Mouse (Mus musculus) liver, postnatal 0 days (tissue): ENCODE measurements around the gene Cntfr. TPM values are rescaled to one million over a fixed set of nuclear protein-coding genes. Genes with fewer than 3 reads are reported as not detected.
"Not testable (repeated sequence)": the region's sequence is repeated elsewhere in the genome, so short reads cannot be mapped to it uniquely, and the experiment has no call there.

Experiments used
- ATAC-seq: fragments of 200-750 bp; cut with Nextera tagmentation; 2 replicates; pipeline ENCODE4 v1.8.0; 2017; ENCODE audit warnings: mild to moderate bottlenecking, moderate library complexity
- DNase-seq: peaks from one replicate; pipeline ENCODE4 v3.0.0-alpha.2; 2016
- H3K27ac ChIP-seq: fragments of 300-500 bp; sonication (generic); 2 replicates; pipeline ENCODE4 v1.5.1; 2014; ENCODE audit warnings: antibody characterized with exemption, moderate library complexity, mild to moderate bottlenecking, low read depth
- H3K27me3 ChIP-seq: fragments of 300-500 bp; sonication (generic); 2 replicates; pipeline ENCODE4 v1.6.1; 2014; ENCODE audit warnings: low read length, control low read depth, mixed read lengths; ENCODE audit not compliant: insufficient read depth
- H3K36me3 ChIP-seq: fragments of 300-500 bp; sonication (generic); replicated peaks from 2 replicates; pipeline ENCODE4 v1.6.1; 2014; ENCODE audit warnings: mild to moderate bottlenecking, control low read depth, low read length, moderate library complexity, mixed read lengths; ENCODE audit not compliant: insufficient read depth
- H3K4me1 ChIP-seq: fragments of 300-500 bp; sonication (generic); 2 replicates; pipeline ENCODE4 v1.6.1; 2014; ENCODE audit warnings: antibody characterized with exemption, mild to moderate bottlenecking, control low read depth; ENCODE audit not compliant: insufficient read depth
- H3K4me2 ChIP-seq: fragments of 300-500 bp; sonication (generic); 2 replicates; pipeline ENCODE4 v1.6.1; 2014; ENCODE audit warnings: low read depth, mild to moderate bottlenecking, low read length, moderate library complexity, mixed read lengths
- H3K4me3 ChIP-seq: fragments of 300-500 bp; sonication (generic); 2 replicates; pipeline ENCODE4 v1.5.1; 2014; ENCODE audit warnings: low read depth, low read length
- H3K9ac ChIP-seq: fragments of 300-500 bp; sonication (generic); replicated peaks from 2 replicates; pipeline ENCODE4 v1.6.1; 2014; ENCODE audit warnings: mild to moderate bottlenecking, moderate library complexity
- H3K9me3 ChIP-seq: fragments of 300-500 bp; sonication (generic); 2 replicates; pipeline ENCODE4 v1.6.1; 2016; ENCODE audit warnings: mild to moderate bottlenecking, control low read depth, low read length, mixed read lengths
- CTCF ChIP-seq: sonication (generic); IDR thresholded peaks from 2 replicates; pipeline ENCODE4 v1.5.1; 2016; ENCODE audit warnings: antibody characterized with exemption, low read depth
- EP300 ChIP-seq: IDR thresholded peaks from 2 replicates; pipeline ENCODE4 v1.6.1; 2016; ENCODE audit warnings: antibody characterized with exemption, low read depth, mild to moderate bottlenecking
- WGBS: fragments of 180-500 bp; shearing (Covaris S2); extraction: QIAGEN DNeasy Blood & Tissue Kit; methylation state at CpG from one replicate; pipeline ENCODE4 v1.1.7; 2014; ENCODE audit not compliant: insufficient replicate concordance; 5-methylcytosine and 5-hydroxymethylcytosine counted together
- polyA plus RNA-seq: library from polyadenylated mRNA; unstranded; fragments of >200 nt; fragmentation: Nextera tagmentation; extraction: Ambion mirVana; gene quantifications from 2 replicates; pipeline ENCODE4 v1.2.1, GENCODE M21; 2015

Cntfr gene
- polyA plus RNA-seq: 0.12 and 0.29 TPM in 2 replicates

GRCm38 (mm10) chr4:41696930-41697841 is at the start of gene Cntfr:
Gene Cntfr (minus strand): TSS chr4:41697089.
- H3K27ac ChIP-seq, H3K4me1 ChIP-seq, H3K4me3 ChIP-seq, H3K27me3 ChIP-seq, ATAC-seq, H3K9ac ChIP-seq, H3K4me2 ChIP-seq, H3K9me3 ChIP-seq, H3K36me3 ChIP-seq: not testable (repeated sequence)
- peak; percentile 75 for TF ChIP-seq CTCF
- WGBS: 6% methylated on average over 27 of the region's 40 CpGs
- peak; percentile 75 for DNase-seq

- WGBS: 43% methylated on average over 1 of the region's 1 CpGs
- peaks cover 6% of the 10 kb centered on the region for H3K9me3 ChIP-seq
- peaks cover 15% of the 10 kb centered on the region for H3K4me1 ChIP-seq
- no peaks in the 10 kb centered on the region for H3K27me3 ChIP-seq
- no peak overlapping the region for H3K4me2 ChIP-seq
- no peak for ATAC-seq
- DNase-seq: no peak
- TF ChIP-seq CTCF (no peak), EP300 (peak; percentile 30; the same call in 1 of the 2 replicates)
- no peak overlapping the region for H3K4me3 ChIP-seq
- no peak overlapping the region for H3K9ac ChIP-seq
- H3K36me3 ChIP-seq: no peaks in the 10 kb centered on the region
- peak overlapping the region; percentile 66 for H3K27ac ChIP-seq
These were observed 48.1 kb upstream of the Cntfr start for GRCm38 (mm10) chr4:41745021-41745420.

GRCm38 (mm10) chr4:41744131-41744530 is 47.2 kb upstream of the Cntfr start:
- TF ChIP-seq CTCF: no peak
- TF ChIP-seq EP300: no peak
- H3K9ac ChIP-seq: no peak overlapping the region
- peak overlapping the region; percentile 66 for H3K27ac ChIP-seq
- no peak overlapping the region for H3K4me2 ChIP-seq
- H3K9me3 ChIP-seq: peaks cover 6% of the 10 kb centered on the region
- peak; percentile 28; the same call in 1 of the 2 replicates for ATAC-seq
- DNase-seq: no peak
- peaks cover 22% of the 10 kb centered on the region for H3K4me1 ChIP-seq
- H3K27me3 ChIP-seq: no peaks in the 10 kb centered on the region
- H3K36me3 ChIP-seq: no peaks in the 10 kb centered on the region; the same call in 1 of the 2 replicates
- WGBS: 58% methylated on average over 2 of the region's 2 CpGs
- H3K4me3 ChIP-seq: no peak overlapping the region

GRCm38 (mm10) chr4:41741158-41741560 is 44.3 kb upstream of the Cntfr start:
- Histone ChIP-seq H3K36me3 (peaks cover 5% of the 10 kb centered on the region), H3K4me2 (peak overlapping the region; percentile 91), H3K27me3 (no peaks in the 10 kb centered on the region), H3K9me3 (no peaks in the 10 kb centered on the region; the same call in none of the 2 replicates), H3K27ac (peak overlapping the region; percentile 87), H3K4me1 (peaks cover 22% of the 10 kb centered on the region), H3K4me3 (peak overlapping the region; percentile 65), H3K9ac (peak overlapping the region; percentile 59)
- peak; percentile 28 for TF ChIP-seq CTCF
- no peak for TF ChIP-seq EP300
- DNase-seq (peak; percentile 90), ATAC-seq (peak; percentile 94)
- WGBS: under 1% methylated on average over 27 of the region's 27 CpGs

- H3K9me3 ChIP-seq: no peaks in the 10 kb centered on the region
- peak overlapping the region; percentile 87 for H3K27ac ChIP-seq
- peaks cover 22% of the 10 kb centered on the region for H3K4me1 ChIP-seq
- ATAC-seq: peak; percentile 74
- H3K4me2 ChIP-seq: peak overlapping the region; percentile 91
- H3K9ac ChIP-seq: peak overlapping the region; percentile 59
- no peaks in the 10 kb centered on the region for H3K27me3 ChIP-seq
- H3K36me3 ChIP-seq: peaks cover 5% of the 10 kb centered on the region
- peak overlapping the region; percentile 65 for H3K4me3 ChIP-seq
- no peak for DNase-seq
- under 1% methylated on average over 48 of the region's 48 CpGs for WGBS
- TF ChIP-seq EP300 (no peak), CTCF (peak; percentile 27; the same call in 1 of the 2 replicates)
These were observed 43.7 kb upstream of the Cntfr start for GRCm38 (mm10) chr4:41740380-41741157.

- TF ChIP-seq CTCF (no peak), EP300 (no peak)
- Histone ChIP-seq H3K4me1 (peaks cover 22% of the 10 kb centered on the region), H3K27ac (no peak overlapping the region), H3K4me2 (0 out of 2 replicates have a peak overlapping the region, but pooled peaks have one; percentile 91), H3K9ac (no peak overlapping the region), H3K9me3 (no peaks in the 10 kb centered on the region), H3K27me3 (no peaks in the 10 kb centered on the region), H3K4me3 (no peak overlapping the region), H3K36me3 (peaks cover 5% of the 10 kb centered on the region)
- WGBS: 92% methylated on average over 13 of the region's 13 CpGs
- DNase-seq (no peak), ATAC-seq (no peak)
These were observed 42.4 kb upstream of the Cntfr start for GRCm38 (mm10) chr4:41739260-41739659.
